Mouse (Mus musculus) CH12.LX (cell line): ENCODE data around the gene Acot2.

ENCODE experiments used
- CHD1 ChIP-seq: IDR thresholded peaks from 2 replicates; pipeline ENCODE4 v1.6.1; 2012; ENCODE audit warnings: low read depth, low read length, improper control_type of control experiment, inconsistent platforms
- CTCF ChIP-seq, 2 experiments: IDR thresholded peaks in 1 of 2; conservative IDR thresholded peaks in 1 of 2; 2 replicates each; pipeline ENCODE4 v1.5.1; 2011 to 2012; ENCODE audit warnings: low read depth in 2 of 2, low read length in 2 of 2, improper control_type of control experiment in 1 of 2, inconsistent platforms in 1 of 2, mild to moderate bottlenecking in 1 of 2, moderate library complexity in 1 of 2
- TBP ChIP-seq: conservative IDR thresholded peaks from 2 replicates; pipeline ENCODE4 v1.6.1; 2011; ENCODE audit warnings: low read depth, low read length, improper control_type of control experiment
- TCF12 ChIP-seq: IDR thresholded peaks from 2 replicates; pipeline ENCODE4 v1.6.1; 2014; ENCODE audit warnings: low read depth, mild to moderate bottlenecking, inconsistent platforms, low read length, improper control_type of control experiment
- USF2 ChIP-seq: conservative IDR thresholded peaks from 2 replicates; pipeline ENCODE4 v1.6.1; 2011; ENCODE audit warnings: low read depth, low read length, improper control_type of control experiment
- ZNF384 ChIP-seq: IDR thresholded peaks from 2 replicates; pipeline ENCODE4 v1.6.1; 2012; ENCODE audit warnings: low read depth, low read length, improper control_type of control experiment, inconsistent platforms

DNA sequence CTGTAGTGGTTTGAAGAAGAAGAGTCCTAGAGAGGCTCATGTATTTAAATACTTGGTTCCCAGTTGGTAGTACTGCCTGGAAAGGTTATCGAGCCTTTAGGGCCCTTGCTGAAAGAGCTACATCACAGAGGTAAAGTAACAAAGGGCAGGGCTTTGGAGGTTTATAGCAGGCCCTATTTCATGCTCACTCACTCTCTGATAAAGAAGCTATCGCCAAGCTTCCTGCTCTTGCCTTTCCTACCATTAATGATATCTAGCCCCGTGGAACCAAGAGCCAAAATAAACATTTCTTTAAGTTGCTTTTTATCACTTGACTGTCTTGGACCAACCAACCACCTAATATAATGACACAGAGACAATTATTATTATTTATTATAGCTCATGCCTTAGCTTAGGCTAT is 12.8 kb downstream of the Acot2 start:
- TF ChIP-seq CHD1 (no peak), USF2 (no peak), CTCF (conservative IDR thresholded peaks at IDR 0.05 in 1 of 2, IDR thresholded peaks at IDR 0.05 in 1 of 2; ENCODE audit: low read depth in 2 of 2, low read length in 2 of 2) (no peak), ZNF384 (no peak), TBP (no peak), TCF12 (no peak)
